Comparison of ENCODE assay signal across 26 mouse cellular contexts in genomic region chr11:51329837-51330714, GRCm38 (mm10). TPM values are rescaled to one million over a fixed set of nuclear protein-coding genes. Genes with fewer than 3 reads are reported as not detected.
DNase-seq lines count a peak whose midpoint lies in the region; ATAC-seq and TF ChIP-seq lines count a peak whose summit lies in the region.
"Had no signal": no experiment of that assay in that cellular context is flagged by ENCODE, and none has a peak within 500 bp of the region (broad histone marks: within the 10 kb centered on the region; RNA-seq: fewer than 3 reads in every experiment).

No protein-coding gene starts in this region.

- H3K79me2 ChIP-seq in CH12.LX (replicated peaks; ENCODE audit: control insufficient read depth, extremely low read depth, insufficient read depth, poor library complexity, severe bottlenecking) = no peaks in the 10 kb centered on the region

- WGBS in lung, embryonic 16.5 days = 48% methylated on average over 11 of the region's 11 CpGs
- WGBS in lung, adult 2 months = 56% methylated on average over 11 of the region's 11 CpGs
- 76% methylated on average over 11 of the region's 11 CpGs for WGBS in forebrain, postnatal 0 days

- in situ Hi-C loops in CH12.LX (cut with MboI; ENCODE audit: low pct_ligation_motif_present, low pct_unique_long_range_greater_than_20kb, low sequenced_read_pairs) = loop anchor here (10.0 kb wide), 1 partner anchor 45 kb away; no protein-coding TSS in a partner anchor

- no peak for TF ChIP-seq RAD21 in CH12.LX (IDR thresholded peaks at IDR 0.05; ENCODE audit: low read depth, low read length)

- H3K4me2 ChIP-seq in lung, embryonic 16.5 days (ENCODE audit: low read depth, low read length) = no peak overlapping the region
- no peak overlapping the region for H3K4me2 ChIP-seq in CH12.LX (ENCODE audit: insufficient read depth, low read depth, poor library complexity, severe bottlenecking)
- no peak overlapping the region for H3K4me2 ChIP-seq in forebrain, postnatal 0 days (ENCODE audit: low read depth)
- H3K4me2 ChIP-seq: heart, embryonic 13.5 days; hindbrain, embryonic 13.5 days; neural tube, embryonic 12.5 days had no signal

- H3K36me3 ChIP-seq in lung, embryonic 16.5 days (ENCODE audit: control insufficient read depth, insufficient read depth, low read length) = no peaks in the 10 kb centered on the region
- H3K36me3 ChIP-seq in CH12.LX (replicated peaks in 1 of 2; ENCODE audit: control insufficient read depth in 1 of 2, insufficient read depth in 1 of 2, low read length in 1 of 2) = no peaks in the 10 kb centered on the region
- H3K36me3 ChIP-seq in forebrain, postnatal 0 days (ENCODE audit: insufficient read depth) = no peaks in the 10 kb centered on the region
- H3K36me3 ChIP-seq: heart, embryonic 13.5 days; hindbrain, embryonic 13.5 days; neural tube, embryonic 12.5 days had no signal

- no peak overlapping the region for H3K9ac ChIP-seq in lung, embryonic 16.5 days (ENCODE audit: low read length)
- no peak overlapping the region for H3K9ac ChIP-seq in CH12.LX (ENCODE audit: insufficient read depth, low read depth)
- H3K9ac ChIP-seq in forebrain, postnatal 0 days = no peak overlapping the region
- H3K9ac ChIP-seq: heart, embryonic 13.5 days; hindbrain, embryonic 13.5 days; liver, postnatal 0 days; neural tube, embryonic 12.5 days had no signal

- H3K9me3 ChIP-seq in lung, embryonic 16.5 days (ENCODE audit: control insufficient read depth, low read length) = no peaks in the 10 kb centered on the region
- H3K9me3 ChIP-seq in CH12.LX (replicated peaks; ENCODE audit: low read length) = peaks cover 12% of the 10 kb centered on the region
- H3K9me3 ChIP-seq in forebrain, postnatal 0 days (ENCODE audit: low read length) = no peaks in the 10 kb centered on the region
- H3K9me3 ChIP-seq: heart, embryonic 13.5 days; hindbrain, embryonic 13.5 days; neural tube, embryonic 12.5 days had no signal

- dilution Hi-C loops in CH12.LX (cut with MboI; ENCODE audit: extremely low pct_ligation_motif_present, extremely low pct_unique_long_range_greater_than_20kb, low sequenced_read_pairs) = no loop called here

- DNase-seq in lung, adult 2 months = no peak
- DNase-seq in CH12.LX (ENCODE audit: extremely low read depth) = no peak
- DNase-seq in forebrain, postnatal 0 days = no peak
- no peak for DNase-seq in urinary bladder, postnatal 4 days (ENCODE audit: low spot score in 2 of 2)
- DNase-seq in spleen, adult 12 weeks (ENCODE audit: low spot score) = no peak
- DNase-seq: adrenal gland, postnatal 25 days; cerebellum, adult 9-10 months; gastrocnemius, postnatal 10 days; heart, adult 2 months; kidney, adult 18-20 months; layer of hippocampus, adult 9-11 months; left cerebral cortex, postnatal 4 days; liver, postnatal 0 days; midbrain, embryonic 14.5 days; retina, postnatal 1 day; right cerebral cortex, postnatal 25 days had no signal

- no peaks in the 10 kb centered on the region for H3K27me3 ChIP-seq in lung, embryonic 16.5 days (ENCODE audit: control insufficient read depth, insufficient read depth, low read depth, low read length)
- peaks cover 72% of the 10 kb centered on the region for H3K27me3 ChIP-seq in CH12.LX (replicated peaks)
- H3K27me3 ChIP-seq in forebrain, postnatal 0 days (ENCODE audit: insufficient read depth, low read length) = no peaks in the 10 kb centered on the region
- H3K27me3 ChIP-seq: hindbrain, embryonic 13.5 days; neural tube, embryonic 12.5 days had no signal

- no peak overlapping the region for H3K4me3 ChIP-seq in lung, embryonic 16.5 days (ENCODE audit: low read length)
- no peak overlapping the region for H3K4me3 ChIP-seq in lung, adult 2 months (replicated peaks; ENCODE audit: extremely low read depth, low read depth, low read length)
- H3K4me3 ChIP-seq in CH12.LX (replicated peaks in 1 of 3; ENCODE audit: low read depth in 2 of 3, low read length in 2 of 3, poor library complexity in 1 of 3) = no peak overlapping the region
- H3K4me3 ChIP-seq in forebrain, postnatal 0 days (ENCODE audit: low read depth, low read length) = no peak overlapping the region
- H3K4me3 ChIP-seq: heart, adult 2 months; heart, embryonic 13.5 days; hindbrain, embryonic 13.5 days; neural tube, embryonic 12.5 days had no signal

- no peak for TF ChIP-seq EP300 in CH12.LX (IDR thresholded peaks at IDR 0.05; ENCODE audit: low read length)

- no peak for TF ChIP-seq POLR2A in lung, adult 2 months (IDR thresholded peaks at IDR 0.05; ENCODE audit: borderline replicate concordance, extremely low read depth, low read depth, low read length)
- TF ChIP-seq POLR2A in CH12.LX (IDR thresholded peaks at IDR 0.05; ENCODE audit: low read depth, low read length) = no peak

- H3K27ac ChIP-seq in lung, embryonic 16.5 days (ENCODE audit: low read length) = no peak overlapping the region
- no peak overlapping the region for H3K27ac ChIP-seq in CH12.LX (ENCODE audit: insufficient read depth, low read depth)
- no peak overlapping the region for H3K27ac ChIP-seq in forebrain, postnatal 0 days (ENCODE audit: low read depth, low read length)
- H3K27ac ChIP-seq: heart, adult 2 months; heart, embryonic 13.5 days; hindbrain, embryonic 13.5 days; kidney, postnatal 0 days; neural tube, embryonic 12.5 days had no signal

- peaks cover 5% of the 10 kb centered on the region; the same call in 1 of the 2 replicates for H3K4me1 ChIP-seq in lung, embryonic 16.5 days (replicated peaks; ENCODE audit: control insufficient read depth, insufficient read depth, low read length)
- H3K4me1 ChIP-seq in lung, adult 2 months (ENCODE audit: control insufficient read depth, insufficient read depth, low read length) = peaks cover 3% of the 10 kb centered on the region; the same call in 1 of the 2 replicates
- H3K4me1 ChIP-seq in CH12.LX (ENCODE audit: control insufficient read depth in 1 of 2, insufficient read depth in 2 of 2) = peaks cover 0 to 6% of the 10 kb centered on the region in 2 experiments; a peak in 1 of 4 replicates
- no peaks in the 10 kb centered on the region for H3K4me1 ChIP-seq in forebrain, postnatal 0 days (ENCODE audit: insufficient read depth)
- H3K4me1 ChIP-seq: hindbrain, embryonic 13.5 days; neural tube, embryonic 12.5 days had no signal

- TF ChIP-seq CTCF in lung, adult 2 months (IDR thresholded peaks at IDR 0.05; ENCODE audit: insufficient read depth, low read length) = no peak
- TF ChIP-seq CTCF in CH12.LX (conservative IDR thresholded peaks at IDR 0.05 in 1 of 2, IDR thresholded peaks at IDR 0.05 in 1 of 2; ENCODE audit: low read depth in 2 of 2, low read length in 2 of 2) = no peak
- TF ChIP-seq CTCF in forebrain, postnatal 0 days (IDR thresholded peaks at IDR 0.05; ENCODE audit: low read depth) = no peak

- peak; percentile 81 for ATAC-seq in lung, embryonic 16.5 days (ENCODE audit: low read depth)
- peak; percentile 55 for ATAC-seq in granulocyte monocyte progenitor cell, adult 5-6 weeks (replicated peaks; ENCODE audit: poor library complexity, severe bottlenecking)
- no peak for ATAC-seq in forebrain, postnatal 0 days
- ATAC-seq: activated CD4-positive, CD25-positive, alpha-beta regulatory T cell, adult 4 months; forebrain, embryonic 14.5 days; inflammation-experienced regulatory T-cells, adult 6 months; liver, postnatal 0 days had no signal

TF ChIP-seq in CH12.LX, 34 proteins besides CTCF, POLR2A, EP300 and RAD21:
- TF ChIP-seq TBP (conservative IDR thresholded peaks at IDR 0.05; ENCODE audit: low read depth, low read length) (no peak), ZNF384 (IDR thresholded peaks at IDR 0.05; ENCODE audit: low read depth, low read length) (peak; percentile 64)

RNA-seq across cellular contexts. Expression of gene Col23a1, which starts 40.4 kb away (rescaled TPM):
- 9.7 and 10.4 TPM in 2 replicates for polyA plus RNA-seq in lung, embryonic 16.5 days (2015; fragmentation: Nextera tagmentation; extraction: Ambion mirVana)
- polyA plus RNA-seq in lung, adult 2 months (2012; rRNA removed) = 17.8 and 27.1 TPM in 2 replicates
- 0.08 and 0.21 TPM in 2 replicates for total RNA-seq in CH12.LX (2012; rRNA removed)
- 0.04 and 0.11 TPM in 2 replicates for total RNA-seq in CH12.LX (2014; rRNA removed)
- 0.20 and 0.38 TPM in 2 replicates for polyA plus RNA-seq in CH12.LX (2012; ENCODE audit: insufficient read length, low read depth)
- total RNA-seq in granulocyte monocyte progenitor cell, adult 5-6 weeks (2014; fragmentation: Nextera tagmentation) = not detected in 2 replicates
- total RNA-seq in granulocyte monocyte progenitor cell, adult 5-6 weeks (2017) = 0.04 and 0.15 TPM in 2 replicates
- total RNA-seq in forebrain, postnatal 0 days (2014; rRNA removed) = 11.8 and 12.6 TPM in 2 replicates
- polyA plus RNA-seq in forebrain, postnatal 0 days (2015; fragmentation: Nextera tagmentation; extraction: Ambion mirVana) = 3.2 and 3.8 TPM in 2 replicates
- total RNA-seq: megakaryocyte-erythroid progenitor cell, adult 5-6 weeks had no signal
